Mouse (Mus musculus) hindbrain, embryonic 12.5 days (tissue): ENCODE results near the gene Xbp1. TPM values are rescaled to one million over a fixed set of nuclear protein-coding genes. Genes with fewer than 3 reads are reported as not detected.
A peak's percentile ranks its signal among the peaks of the same experiment; 100 is the strongest.
"Not testable (repeated sequence)": the region's sequence is repeated elsewhere in the genome, so short reads cannot be mapped to it uniquely, and the experiment has no call there.

Source experiments
- ATAC-seq: fragments of 200-750 bp; cut with Nextera tagmentation; 2 replicates; pipeline ENCODE4 v1.8.0; 2017; ENCODE audit warnings: moderate TSS enrichment; ENCODE audit not compliant: low FRiP score
- H3K27ac ChIP-seq: fragments of 300-500 bp; sonication (generic); 2 replicates; pipeline ENCODE4 v1.5.1; 2016; ENCODE audit warnings: mild to moderate bottlenecking
- H3K27me3 ChIP-seq: fragments of 300-500 bp; sonication (generic); 2 replicates; pipeline ENCODE4 v1.6.1; 2016; ENCODE audit warnings: mild to moderate bottlenecking
- H3K36me3 ChIP-seq: fragments of 300-500 bp; sonication (generic); 2 replicates; pipeline ENCODE4 v1.6.1; 2016; ENCODE audit warnings: mild to moderate bottlenecking
- H3K4me1 ChIP-seq: fragments of 300-500 bp; sonication (generic); 2 replicates; pipeline ENCODE4 v1.6.1; 2016
- H3K4me2 ChIP-seq: fragments of 300-500 bp; sonication (generic); replicated peaks from 2 replicates; pipeline ENCODE4 v1.6.1; 2016; ENCODE audit warnings: mild to moderate bottlenecking
- H3K4me3 ChIP-seq: fragments of 300-500 bp; sonication (generic); 2 replicates; pipeline ENCODE4 v1.5.1; 2016; ENCODE audit warnings: mild to moderate bottlenecking
- H3K9ac ChIP-seq: fragments of 300-500 bp; sonication (generic); 2 replicates; pipeline ENCODE4 v1.6.1; 2016; ENCODE audit warnings: mild to moderate bottlenecking, moderate library complexity
- H3K9me3 ChIP-seq: fragments of 300-500 bp; sonication (generic); replicated peaks from 2 replicates; pipeline ENCODE4 v1.6.1; 2016; ENCODE audit warnings: mild to moderate bottlenecking
- WGBS: fragments of 180-500 bp; shearing (Covaris S2); methylation state at CpG from one replicate; pipeline ENCODE4 v1.1.7; 2016; 5-methylcytosine and 5-hydroxymethylcytosine counted together
- polyA plus RNA-seq: library from polyadenylated mRNA; unstranded; fragments of >200 nt; fragmentation: Nextera tagmentation; extraction: Ambion mirVana; gene quantifications from 2 replicates; pipeline ENCODE4 v1.2.1, GENCODE M21; 2016

Gene Xbp1
- polyA plus RNA-seq, 1 experiment from 2014 or later = 146 TPM

DNA sequence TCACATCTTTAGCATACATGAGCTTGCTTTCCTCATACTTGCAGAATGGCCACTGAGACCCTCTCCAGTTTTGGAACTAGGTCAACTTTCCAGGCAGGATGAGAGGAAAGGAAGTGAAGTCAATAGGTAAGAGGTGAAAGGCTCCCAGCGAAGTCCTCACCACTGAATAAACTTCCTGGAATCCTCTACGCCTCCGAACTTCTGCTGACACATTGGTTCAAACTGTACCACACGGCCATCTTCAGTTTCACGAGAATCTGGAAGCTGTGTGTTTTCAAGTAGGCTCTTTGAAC lies 10.4 kb upstream of the Xbp1 start:
- H3K27ac ChIP-seq = no peak overlapping the region
- no peak overlapping the region for H3K4me3 ChIP-seq
- H3K36me3 ChIP-seq = no peaks in the 10 kb centered on the region
- no peaks in the 10 kb centered on the region for H3K9me3 ChIP-seq
- no peak overlapping the region for H3K4me2 ChIP-seq
- H3K9ac ChIP-seq = no peak overlapping the region
- 73% methylated on average over 5 of the region's 5 CpGs for WGBS
- no peak for ATAC-seq
- H3K4me1 ChIP-seq = 0 out of 2 replicates have a peak, but pooled peaks cover 3% of the 10 kb centered on the region
- no peaks in the 10 kb centered on the region for H3K27me3 ChIP-seq

DNA sequence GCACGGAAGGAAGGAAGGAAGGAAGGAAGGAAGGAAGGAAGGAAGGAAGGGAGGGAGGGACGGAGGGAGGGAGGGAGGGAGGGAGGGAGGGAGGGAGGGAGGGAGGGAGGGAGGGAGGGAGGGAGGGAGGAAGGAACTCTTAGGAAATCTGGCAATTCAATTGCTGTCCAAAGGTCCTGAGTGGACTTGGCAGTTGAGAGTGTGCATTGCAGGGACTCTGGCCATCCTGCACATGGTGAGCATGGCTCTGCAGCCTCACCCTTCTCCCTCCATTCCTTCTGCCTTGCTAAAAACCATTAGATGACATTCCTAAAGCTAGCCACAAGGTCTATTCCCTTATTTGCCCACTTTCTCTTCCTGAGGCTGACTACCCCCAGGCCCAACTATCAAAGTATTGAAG lies 9.8 kb upstream of the Xbp1 start:
- not testable (repeated sequence) for H3K27ac ChIP-seq, H3K36me3 ChIP-seq, H3K4me3 ChIP-seq, H3K27me3 ChIP-seq, H3K9ac ChIP-seq, H3K4me2 ChIP-seq, H3K4me1 ChIP-seq, H3K9me3 ChIP-seq, ATAC-seq
- 80% methylated on average over 1 of the region's 2 CpGs for WGBS

DNA sequence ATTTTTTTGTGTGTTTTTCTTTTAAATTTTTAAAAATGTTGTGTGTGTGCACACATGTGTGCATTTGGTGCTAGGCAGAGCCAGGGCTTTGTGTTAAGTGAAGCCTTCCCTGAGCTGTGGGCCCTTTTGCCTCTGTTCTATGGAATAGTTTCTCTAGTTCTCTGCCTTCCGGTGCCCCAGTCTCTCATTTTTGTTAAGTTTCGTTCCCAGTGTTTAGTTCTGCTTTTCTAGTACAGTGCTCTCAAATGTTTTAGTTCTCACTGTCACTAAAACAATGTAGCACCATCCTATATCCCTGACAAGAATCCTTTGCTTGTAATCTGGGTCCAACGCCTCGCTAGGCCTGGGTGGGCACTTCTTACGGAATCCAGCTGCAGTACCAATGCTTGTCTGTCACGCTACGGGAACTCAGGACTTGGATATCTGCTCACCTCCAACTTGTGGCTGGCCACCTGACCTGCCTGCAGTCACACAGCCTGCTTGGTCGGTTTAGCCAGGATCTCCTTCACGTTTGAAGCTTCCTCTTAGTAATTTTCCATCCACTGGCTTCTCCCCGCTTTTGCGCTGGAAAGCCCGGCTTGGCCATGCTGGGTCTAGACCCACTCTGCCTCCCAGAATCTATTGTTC lies 8.2 kb upstream of the Xbp1 start:
- WGBS = 82% methylated on average over 12 of the region's 12 CpGs
- no peaks in the 10 kb centered on the region for H3K36me3 ChIP-seq
- H3K27ac ChIP-seq = no peak overlapping the region
- no peak overlapping the region for H3K4me3 ChIP-seq
- no peak overlapping the region for H3K9ac ChIP-seq
- H3K9me3 ChIP-seq = no peaks in the 10 kb centered on the region
- H3K27me3 ChIP-seq = no peaks in the 10 kb centered on the region
- no peak for ATAC-seq
- no peak overlapping the region for H3K4me2 ChIP-seq
- no peaks in the 10 kb centered on the region for H3K4me1 ChIP-seq

DNA sequence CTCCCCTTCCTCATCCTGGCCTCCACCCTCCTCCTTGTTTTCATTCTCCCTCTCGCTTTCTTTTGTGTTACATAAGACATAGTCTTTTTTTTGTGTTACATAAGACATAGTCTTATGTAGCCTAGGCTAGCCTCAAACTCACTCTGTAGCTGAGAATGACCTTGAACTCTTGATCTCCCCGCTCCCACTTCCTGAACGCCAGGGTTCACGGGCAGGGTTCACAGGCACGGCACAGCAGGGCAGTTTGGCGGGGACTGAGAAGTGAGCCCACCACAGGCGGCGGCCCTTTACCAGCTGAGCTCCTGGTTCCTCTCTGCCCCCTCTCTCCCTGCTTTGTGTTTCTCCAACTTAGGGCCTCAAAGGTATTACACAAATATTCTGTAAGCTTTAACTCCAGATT lies 7.5 kb upstream of the Xbp1 start:
- Histone ChIP-seq H3K36me3 (no peaks in the 10 kb centered on the region), H3K4me2 (no peak overlapping the region), H3K4me1 (no peaks in the 10 kb centered on the region), H3K9ac (no peak overlapping the region), H3K27me3 (no peaks in the 10 kb centered on the region), H3K4me3 (no peak overlapping the region), H3K9me3 (no peaks in the 10 kb centered on the region), H3K27ac (no peak overlapping the region)
- WGBS = 81% methylated on average over 8 of the region's 8 CpGs
- ATAC-seq = no peak

DNA sequence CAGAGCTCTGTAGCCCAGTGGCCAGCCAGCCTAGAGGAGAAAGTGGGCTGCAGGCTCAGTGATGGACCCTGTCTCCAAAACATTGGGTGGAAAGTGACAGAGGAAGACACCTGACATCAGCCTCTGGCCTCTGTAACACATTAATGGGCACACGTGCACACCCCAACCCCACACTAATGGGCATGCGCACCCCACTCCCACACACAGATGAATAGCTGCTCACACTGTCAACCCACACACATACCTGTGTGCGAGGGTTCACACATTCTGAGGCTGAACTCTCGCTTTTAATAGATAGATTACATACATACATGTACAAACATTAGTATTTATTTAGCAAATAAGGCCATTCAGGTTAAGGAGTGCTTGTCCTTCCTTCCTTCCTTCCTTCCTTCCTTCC lies 6.4 kb upstream of the Xbp1 start:
- Histone ChIP-seq H3K27ac (no peak overlapping the region), H3K27me3 (no peaks in the 10 kb centered on the region), H3K4me1 (no peaks in the 10 kb centered on the region), H3K4me3 (no peak overlapping the region), H3K4me2 (no peak overlapping the region), H3K9me3 (no peaks in the 10 kb centered on the region), H3K36me3 (no peaks in the 10 kb centered on the region), H3K9ac (no peak overlapping the region)
- WGBS = 84% methylated on average over 4 of the region's 4 CpGs
- ATAC-seq = no peak

DNA sequence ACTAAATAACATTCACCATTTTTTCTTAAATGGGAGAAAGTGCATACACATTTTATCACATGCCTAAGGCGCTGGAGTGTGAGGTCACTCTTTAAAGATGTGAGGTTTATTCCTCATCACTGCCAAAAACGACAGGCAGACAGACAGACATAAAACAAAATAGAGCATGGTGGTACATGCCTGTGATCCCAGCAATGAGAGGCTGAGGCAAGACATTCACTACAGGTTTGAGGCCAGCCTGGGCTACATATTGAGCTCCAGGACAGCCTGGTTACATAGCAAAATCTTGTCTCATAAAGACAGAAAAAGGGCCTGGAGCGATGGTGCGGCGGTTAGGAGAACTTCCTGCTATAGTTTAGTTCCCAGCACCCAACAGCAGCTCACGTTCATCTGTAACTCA lies 5.3 kb upstream of the Xbp1 start:
- Histone ChIP-seq H3K36me3 (no peaks in the 10 kb centered on the region), H3K4me2 (no peak overlapping the region), H3K27ac (no peak overlapping the region), H3K4me3 (no peak overlapping the region), H3K27me3 (no peaks in the 10 kb centered on the region), H3K4me1 (no peaks in the 10 kb centered on the region), H3K9me3 (no peaks in the 10 kb centered on the region), H3K9ac (no peak overlapping the region)
- ATAC-seq = no peak
- 81% methylated on average over 6 of the region's 6 CpGs for WGBS

DNA sequence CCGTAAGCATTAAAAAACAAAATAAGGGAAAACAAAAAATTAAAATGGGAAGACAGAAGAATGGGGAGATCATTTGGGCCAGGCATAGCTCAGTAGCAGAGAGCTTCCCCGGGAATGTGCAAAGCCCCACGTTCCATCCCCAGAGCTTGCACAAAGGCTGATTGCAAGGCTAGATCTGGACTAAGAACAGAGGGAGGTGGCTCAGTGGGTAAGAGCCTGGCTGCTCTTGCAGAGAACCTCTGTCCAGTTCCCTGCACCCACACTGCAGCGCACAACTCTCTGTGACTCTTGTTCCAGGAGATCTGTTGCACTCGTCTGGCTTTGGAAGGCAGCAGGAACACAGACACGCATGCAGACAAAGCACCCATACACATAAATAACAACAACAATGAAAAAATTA lies 4.8 kb upstream of the Xbp1 start:
- H3K4me1 ChIP-seq = no peaks in the 10 kb centered on the region
- H3K4me3 ChIP-seq = no peak overlapping the region
- no peaks in the 10 kb centered on the region for H3K9me3 ChIP-seq
- H3K27me3 ChIP-seq = no peaks in the 10 kb centered on the region
- no peak overlapping the region for H3K4me2 ChIP-seq
- WGBS = 81% methylated on average over 6 of the region's 6 CpGs
- no peak overlapping the region for H3K9ac ChIP-seq
- ATAC-seq = no peak
- no peak overlapping the region for H3K27ac ChIP-seq
- no peaks in the 10 kb centered on the region for H3K36me3 ChIP-seq

DNA sequence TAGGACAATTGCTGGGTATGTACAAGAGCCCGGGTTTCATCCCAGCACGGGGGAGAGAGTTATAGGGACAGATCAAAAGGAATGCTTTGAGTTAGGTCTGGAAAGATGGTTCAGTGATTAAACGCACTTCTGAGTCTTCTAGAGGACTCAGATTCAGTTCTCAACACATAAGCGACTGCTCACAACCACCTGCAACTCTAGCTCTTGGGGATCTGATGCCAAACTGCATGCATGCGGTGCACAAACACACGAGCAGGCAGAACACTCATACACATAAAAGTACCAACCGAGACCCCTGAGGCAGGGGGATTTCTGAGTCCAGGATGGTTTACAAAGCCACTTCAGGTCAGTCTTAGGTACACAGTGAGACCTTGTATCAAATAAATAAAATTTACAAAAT lies 4.3 kb upstream of the Xbp1 start:
- Histone ChIP-seq H3K4me2 (no peak overlapping the region), H3K36me3 (no peaks in the 10 kb centered on the region), H3K27me3 (no peaks in the 10 kb centered on the region), H3K9me3 (no peaks in the 10 kb centered on the region), H3K9ac (no peak overlapping the region), H3K4me3 (no peak overlapping the region), H3K4me1 (no peaks in the 10 kb centered on the region), H3K27ac (no peak overlapping the region)
- WGBS = 82% methylated on average over 7 of the region's 7 CpGs
- ATAC-seq = no peak

DNA sequence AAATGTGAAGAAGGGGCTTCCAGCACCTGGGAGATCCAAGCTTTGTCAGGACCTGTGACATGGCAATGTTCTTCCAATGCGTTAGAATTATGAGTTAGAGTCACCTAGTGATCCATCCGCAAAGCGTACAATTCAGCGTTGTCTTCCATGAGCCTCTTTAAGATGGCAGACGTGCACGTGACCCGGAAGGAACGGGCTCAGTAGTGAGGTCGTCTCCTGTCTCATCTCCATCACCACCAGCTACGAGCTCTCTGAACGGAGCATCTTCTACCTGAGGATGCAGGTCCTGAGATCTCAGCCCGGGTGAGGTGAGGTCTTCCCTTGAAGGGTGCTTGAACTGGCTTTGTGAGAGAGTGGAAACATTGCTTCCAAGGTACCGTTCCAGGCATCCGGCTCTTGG lies 3.8 kb upstream of the Xbp1 start:
- Histone ChIP-seq H3K9me3 (no peaks in the 10 kb centered on the region), H3K27me3 (no peaks in the 10 kb centered on the region), H3K36me3 (no peaks in the 10 kb centered on the region), H3K27ac (no peak overlapping the region), H3K4me1 (no peaks in the 10 kb centered on the region), H3K9ac (no peak overlapping the region), H3K4me3 (no peak overlapping the region), H3K4me2 (no peak overlapping the region)
- no peak for ATAC-seq
- WGBS = 90% methylated on average over 14 of the region's 14 CpGs

DNA sequence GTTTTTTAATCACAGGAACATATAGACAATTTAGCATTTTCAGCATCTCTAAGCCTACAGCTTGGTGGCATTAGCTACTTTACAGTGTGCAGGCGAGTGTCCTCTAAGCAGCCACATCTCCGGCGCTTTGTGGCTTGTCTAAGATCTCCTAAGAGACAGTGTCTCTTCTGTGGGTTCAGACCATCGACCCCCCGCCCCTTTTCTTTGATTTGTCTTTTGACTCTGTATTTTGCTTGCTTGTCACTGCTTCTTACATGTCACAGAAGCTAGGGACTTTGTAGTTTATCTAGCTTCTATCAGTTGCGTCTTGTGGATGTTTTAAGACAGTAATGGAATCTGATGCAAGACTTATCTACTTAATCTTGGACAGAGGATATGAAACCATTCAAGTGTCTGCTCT lies 3.1 kb upstream of the Xbp1 start:
- no peak overlapping the region for H3K9ac ChIP-seq
- H3K27ac ChIP-seq = no peak overlapping the region
- WGBS = 85% methylated on average over 6 of the region's 6 CpGs
- H3K4me1 ChIP-seq = peaks cover 5% of the 10 kb centered on the region
- H3K4me2 ChIP-seq = no peak overlapping the region
- no peaks in the 10 kb centered on the region for H3K9me3 ChIP-seq
- no peaks in the 10 kb centered on the region for H3K27me3 ChIP-seq
- no peak for ATAC-seq
- no peaks in the 10 kb centered on the region for H3K36me3 ChIP-seq
- H3K4me3 ChIP-seq = no peak overlapping the region

DNA sequence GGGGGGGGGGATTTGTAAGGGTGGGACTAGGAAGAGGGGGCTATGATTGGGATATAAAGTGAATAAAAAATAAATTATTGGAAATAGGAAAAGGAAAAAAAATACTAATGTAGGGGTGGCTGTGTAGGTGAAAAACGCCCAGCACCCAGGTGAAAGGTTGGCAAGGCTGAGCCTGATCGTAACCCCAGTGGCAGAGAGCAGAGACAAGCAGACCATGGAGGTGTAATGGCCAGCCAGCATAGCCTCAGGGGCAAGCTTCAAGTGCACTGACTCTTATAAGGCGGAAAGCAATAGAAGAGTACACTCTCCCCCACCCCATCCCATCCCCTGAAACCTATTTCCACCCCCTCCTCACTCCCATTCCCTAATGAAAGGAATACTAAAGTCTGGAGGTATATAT lies 778 bp upstream of the Xbp1 start:
- Histone ChIP-seq H3K36me3 (peaks cover 20% of the 10 kb centered on the region), H3K9me3 (no peaks in the 10 kb centered on the region), H3K27me3 (no peaks in the 10 kb centered on the region), H3K9ac (no peak overlapping the region; the same call in 1 of the 2 replicates), H3K4me1 (peaks cover 25% of the 10 kb centered on the region), H3K4me3 (no peak overlapping the region), H3K4me2 (peak overlapping the region; percentile 70; the same call in 1 of the 2 replicates), H3K27ac (no peak overlapping the region)
- WGBS = 78% methylated on average over 3 of the region's 3 CpGs
- no peak for ATAC-seq

DNA sequence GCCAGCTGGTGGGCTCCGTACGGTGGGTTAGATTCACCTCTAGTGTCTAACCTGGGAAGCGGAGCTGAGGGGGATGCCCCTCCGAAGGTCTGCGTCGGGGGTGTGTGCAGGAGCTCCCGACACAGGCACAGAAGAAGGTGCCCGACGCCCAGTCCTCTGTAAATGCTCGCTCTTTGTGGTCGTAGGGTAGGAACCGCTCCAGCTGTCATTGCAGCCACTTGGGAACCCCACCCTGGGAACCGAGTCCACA lies 732 bp downstream of the Xbp1 start:
- WGBS = 0% methylated on average over 13 of the region's 13 CpGs
- peak; percentile 66 for ATAC-seq
- Histone ChIP-seq H3K4me3 (peak overlapping the region; percentile 98), H3K27ac (peak overlapping the region; percentile 88), H3K27me3 (no peaks in the 10 kb centered on the region), H3K9me3 (no peaks in the 10 kb centered on the region), H3K36me3 (peaks cover 35% of the 10 kb centered on the region), H3K9ac (peak overlapping the region; percentile 96), H3K4me1 (peaks cover 25% of the 10 kb centered on the region), H3K4me2 (peak overlapping the region; percentile 70)

DNA sequence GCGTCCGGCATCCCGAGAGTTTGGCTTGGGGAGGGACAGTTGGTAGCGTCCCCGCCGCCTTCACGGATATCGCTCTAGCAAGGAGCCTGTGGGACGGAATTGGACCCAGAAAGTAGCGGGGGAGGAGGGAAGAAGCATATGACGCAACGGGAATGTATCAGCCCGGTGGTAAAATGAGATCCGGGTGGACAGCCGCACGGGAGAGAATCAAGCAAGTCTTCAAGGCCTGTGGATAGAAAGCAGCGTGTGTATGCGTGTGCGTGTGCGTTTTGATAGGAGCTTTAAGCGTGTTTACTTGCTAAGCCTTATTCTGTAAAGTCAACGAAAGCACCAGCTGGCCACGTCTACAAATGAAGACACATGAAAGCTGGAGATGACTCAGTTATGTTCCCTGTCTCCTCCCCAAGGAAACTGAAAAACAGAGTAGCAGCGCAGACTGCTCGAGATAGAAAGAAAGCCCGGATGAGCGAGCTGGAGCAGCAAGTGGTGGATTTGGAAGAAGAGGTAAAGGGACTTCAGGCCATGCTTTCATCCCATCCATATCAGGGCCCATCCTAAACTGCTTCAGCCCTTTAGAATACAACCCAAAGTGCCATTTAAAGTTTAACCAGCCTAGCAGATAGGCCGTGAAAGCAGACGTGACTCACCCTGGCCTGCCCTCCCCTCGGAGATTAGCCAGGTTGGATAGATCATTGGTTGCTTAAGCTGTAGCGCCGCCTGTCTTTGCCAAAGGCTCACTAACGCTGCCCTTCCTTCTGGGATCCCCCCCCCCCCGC lies 1.2 kb downstream of the Xbp1 start:
- ATAC-seq = peak; percentile 15; the same call in 1 of the 2 replicates
- Histone ChIP-seq H3K27ac (peak overlapping the region; percentile 88), H3K4me3 (peak overlapping the region; percentile 98), H3K4me1 (peaks cover 25% of the 10 kb centered on the region), H3K9me3 (no peaks in the 10 kb centered on the region), H3K9ac (peak overlapping the region; percentile 96), H3K4me2 (peak overlapping the region; percentile 70), H3K27me3 (no peaks in the 10 kb centered on the region), H3K36me3 (peaks cover 39% of the 10 kb centered on the region)
- WGBS = 0% methylated on average over 34 of the region's 34 CpGs
